ENCODE assay signal across 15 mouse cellular contexts in the genomic region with DNA sequence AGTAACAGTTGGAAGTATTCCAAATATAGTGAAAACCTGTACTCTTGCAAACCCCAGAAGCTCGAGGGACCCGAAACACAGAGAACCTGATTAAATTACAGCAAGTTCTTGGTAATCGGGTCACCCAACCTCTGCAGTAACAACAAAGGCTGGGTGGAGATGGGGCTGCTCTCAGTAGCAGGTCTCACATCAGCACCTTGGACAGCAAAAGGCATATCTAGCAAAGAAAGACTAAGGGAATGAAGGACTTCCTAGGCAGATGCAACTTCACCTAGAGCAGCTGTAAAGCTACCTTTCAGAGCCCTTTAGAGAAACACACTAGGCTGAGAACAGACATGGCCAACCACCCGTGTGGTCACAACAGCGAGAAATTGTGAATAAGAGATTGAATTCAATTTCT.
DNase-seq lines count a peak whose midpoint lies in the region; TF ChIP-seq lines count a peak whose summit lies in the region.
"Had no signal": no experiment of that assay in that cellular context is flagged by ENCODE, and none has a peak within 500 bp of the region (broad histone marks: within the 10 kb centered on the region; RNA-seq: fewer than 3 reads in every experiment).

No protein-coding gene starts in this region.

- H3ac ChIP-seq in myocyte (ENCODE audit: control insufficient read depth, insufficient read length): no peak overlapping the region

- no peaks in the 10 kb centered on the region for H3K36me3 ChIP-seq in myocyte (ENCODE audit: control insufficient read depth, insufficient read depth)
- H3K36me3 ChIP-seq: forebrain, embryonic 10.5 days; liver, embryonic 15.5 days had no signal

- H3K79me2 ChIP-seq in myocyte (ENCODE audit: control insufficient read depth, insufficient read depth): no peaks in the 10 kb centered on the region

- TF ChIP-seq POLR2A in myocyte (IDR thresholded peaks at IDR 0.05; ENCODE audit: insufficient read length, low read depth): no peak

- no peak overlapping the region for H3K4me2 ChIP-seq in myocyte (ENCODE audit: low read depth)
- H3K4me2 ChIP-seq: liver, embryonic 15.5 days had no signal

- no peaks in the 10 kb centered on the region for H3K27me3 ChIP-seq in myocyte (ENCODE audit: control insufficient read depth, insufficient read depth, insufficient read length)
- H3K27me3 ChIP-seq: liver, embryonic 15.5 days had no signal

- DNase-seq in heart, postnatal 4 days: peak; percentile 36
- no peak for DNase-seq in heart, adult 9 months (ENCODE audit: low spot score in 2 of 2)
- DNase-seq in testis, postnatal 10 days (ENCODE audit: low spot score): peak; percentile 46
- DNase-seq in testis, postnatal 14 days (ENCODE audit: low spot score): no peak
- DNase-seq in embryo, embryonic 11 days: peak; percentile 70
- no peak for DNase-seq in cerebellum, adult 18-20 months
- no peak for DNase-seq in layer of hippocampus, postnatal 14 days (ENCODE audit: low spot score in 2 of 2)
- DNase-seq: cerebellum, adult 11 months; heart, adult 2 months; heart, postnatal 36 days; layer of hippocampus, adult 9-11 months; thymus, adult 18-20 months had no signal

- H3K4me3 ChIP-seq in myocyte: no peak overlapping the region
- H3K4me3 ChIP-seq: forebrain, embryonic 10.5 days; heart, adult 2 months; liver, embryonic 15.5 days had no signal

TF ChIP-seq in myocyte, 11 proteins besides CTCF, POLR2A, EP300 and RAD21:
- TF ChIP-seq MAX (IDR thresholded peaks at IDR 0.05; ENCODE audit: low read depth): peak; percentile 83
- peak; percentile 87 for TF ChIP-seq REST (IDR thresholded peaks at IDR 0.05; ENCODE audit: insufficient read depth, insufficient read length)
- TF ChIP-seq SRF (IDR thresholded peaks at IDR 0.05; ENCODE audit: control insufficient read depth, insufficient read length, low read depth): no peak
- no peak for TF ChIP-seq CEBPB (IDR thresholded peaks at IDR 0.05; ENCODE audit: insufficient read depth, poor library complexity, severe bottlenecking)

Comparison
In these comparisons a context has a peak if more than half of its experiments do, and no peak if none do; other contexts are left out.
1. DNase-seq: peak in heart, postnatal 4 days (single experiment), testis, postnatal 10 days (single experiment) and embryo, embryonic 11 days (single experiment); none in heart, adult 9 months (0 of 2), testis, postnatal 14 days (single experiment), cerebellum, adult 18-20 months (0 of 2) and layer of hippocampus, postnatal 14 days (0 of 2).